Mouse (Mus musculus): ENCODE measurements around the gene Pla2g4d. TPM values are rescaled to one million over a fixed set of nuclear protein-coding genes. Genes with fewer than 3 reads are reported as not detected.

The Pla2g4d gene
- total and polyA plus RNA-seq, 3 experiments: not detected

DNA sequence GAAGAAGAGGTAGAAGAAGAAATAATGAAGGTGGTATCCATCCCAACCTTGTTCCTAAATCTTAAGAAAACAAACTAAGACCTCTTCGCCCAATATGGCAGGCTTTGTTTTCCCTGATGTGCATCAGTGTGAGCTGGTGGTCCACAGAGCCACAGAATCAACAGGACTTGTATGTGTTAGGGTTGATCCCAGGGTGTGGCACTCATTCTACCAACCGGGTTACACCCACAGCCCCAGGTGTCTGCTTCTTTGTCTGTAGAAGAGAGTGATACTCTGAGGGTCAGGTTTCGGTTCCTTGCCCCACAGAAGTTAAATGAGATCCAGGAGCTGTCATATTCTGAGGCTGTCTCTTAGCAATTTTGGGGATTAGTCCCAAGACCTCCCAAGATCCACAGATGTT, 27.7 kb downstream of the Pla2g4d start:
- H3K27ac ChIP-seq (ENCODE audit: control insufficient read depth, low read depth, low read length): no peak overlapping the region
- no peak for DNase-seq (ENCODE audit: low read depth, low spot score)
- H3K36me3 ChIP-seq (ENCODE audit: control insufficient read depth in 1 of 2, insufficient read depth in 2 of 2, low read length in 2 of 2): no peaks in the 10 kb centered on the region

GRCm38 (mm10) chr2:120256259-120256658, 32.7 kb downstream of the Pla2g4d start:
- no peaks in the 10 kb centered on the region for H3K9me3 ChIP-seq (replicated peaks; ENCODE audit: insufficient read depth, low read length)
- no peaks in the 10 kb centered on the region for H3K36me3 ChIP-seq (ENCODE audit: control insufficient read depth in 1 of 2, insufficient read depth in 2 of 2, low read length in 2 of 2)
- peaks cover 0 to 3% of the 10 kb centered on the region in 2 experiments; a peak in 3 of 4 replicates for H3K27me3 ChIP-seq (ENCODE audit: control insufficient read depth in 1 of 2, insufficient read depth in 2 of 2, low read length in 2 of 2)
- no peak overlapping the region for H3K27ac ChIP-seq (ENCODE audit: control insufficient read depth, low read depth, low read length)
- no peaks in the 10 kb centered on the region for H3K4me1 ChIP-seq (ENCODE audit: control insufficient read depth in 1 of 2, insufficient read depth in 2 of 2, low read length in 2 of 2)
- DNase-seq (ENCODE audit: low read depth, low spot score): no peak
- H3K4me3 ChIP-seq (ENCODE audit: control insufficient read depth in 1 of 2, insufficient read depth in 1 of 2, low read depth in 2 of 2, low read length in 2 of 2): no peak overlapping the region
- H3K9ac ChIP-seq (ENCODE audit: control insufficient read depth, low read depth, low read length, poor library complexity, severe bottlenecking): no peak overlapping the region
- H3K79me2 ChIP-seq (ENCODE audit: control insufficient read depth, insufficient read depth, low read length, poor library complexity): no peaks in the 10 kb centered on the region
- TF ChIP-seq MXI1 (IDR thresholded peaks at IDR 0.05; ENCODE audit: low read depth, low read length) (no peak), NELFE (IDR thresholded peaks at IDR 0.05; ENCODE audit: low read depth, low read length) (no peak), JUND (IDR thresholded peaks at IDR 0.05; ENCODE audit: low read depth, low read length) (no peak), UBTF (IDR thresholded peaks at IDR 0.05; ENCODE audit: borderline replicate concordance, insufficient read depth, low read depth, low read length) (no peak), NRF1 (IDR thresholded peaks at IDR 0.05; ENCODE audit: insufficient read depth, low read depth, low read length, poor library complexity, severe bottlenecking) (no peak), POLR2A (IDR thresholded peaks at IDR 0.05; ENCODE audit: control insufficient read depth in 1 of 2, insufficient read depth in 1 of 2, low read depth in 1 of 2, low read length in 2 of 2, poor library complexity in 1 of 2) (no peak), CHD2 (IDR thresholded peaks at IDR 0.05; ENCODE audit: low read length) (no peak), EP300 (IDR thresholded peaks at IDR 0.05; ENCODE audit: low read depth in 1 of 2, low read length in 2 of 2) (no peak), RCOR1 (IDR thresholded peaks at IDR 0.05; ENCODE audit: low read depth, low read length) (no peak), SIN3A (IDR thresholded peaks at IDR 0.05; ENCODE audit: low read length) (no peak), ZKSCAN1 (IDR thresholded peaks at IDR 0.05; ENCODE audit: low read depth, low read length) (no peak), POLR2AphosphoS2 (IDR thresholded peaks at IDR 0.05; ENCODE audit: low read length) (no peak), USF2 (IDR thresholded peaks at IDR 0.05; ENCODE audit: borderline replicate concordance in 1 of 2, insufficient read depth in 1 of 2, low read depth in 1 of 2, low read length in 2 of 2) (no peak), HCFC1 (IDR thresholded peaks at IDR 0.05; ENCODE audit: low read depth, low read length) (no peak), MYC (IDR thresholded peaks at IDR 0.05; ENCODE audit: low read depth, low read length) (no peak), TAL1 (IDR thresholded peaks at IDR 0.05; ENCODE audit: low read length) (no peak), MEF2A (IDR thresholded peaks at IDR 0.05; ENCODE audit: extremely low read depth, insufficient replicate concordance, low read depth, low read length, poor library complexity, severe bottlenecking) (no peak), USF1 (IDR thresholded peaks at IDR 0.05; ENCODE audit: low read depth, low read length) (no peak), CTCF (IDR thresholded peaks at IDR 0.05 in 2 of 3, conservative IDR thresholded peaks at IDR 0.05 in 1 of 3; ENCODE audit: control insufficient read depth in 1 of 3, insufficient read depth in 1 of 3, low read depth in 2 of 3, low read length in 3 of 3, poor library complexity in 1 of 3, severe bottlenecking in 1 of 3) (no peak), MAFK (IDR thresholded peaks at IDR 0.05; ENCODE audit: borderline replicate concordance, low read depth, low read length) (no peak)

More for the DNA sequence above, 27.7 kb downstream of the Pla2g4d start:
- Histone ChIP-seq H3K27me3 (ENCODE audit: control insufficient read depth in 1 of 2, insufficient read depth in 2 of 2, low read length in 2 of 2) (peaks cover 3 to 4% of the 10 kb centered on the region in 2 experiments; a peak in 3 of 4 replicates), H3K9me3 (replicated peaks; ENCODE audit: insufficient read depth, low read length) (no peaks in the 10 kb centered on the region), H3K4me3 (ENCODE audit: control insufficient read depth in 1 of 2, insufficient read depth in 1 of 2, low read depth in 2 of 2, low read length in 2 of 2) (no peak overlapping the region), H3K9ac (ENCODE audit: control insufficient read depth, low read depth, low read length, poor library complexity, severe bottlenecking) (no peak overlapping the region), H3K4me1 (ENCODE audit: control insufficient read depth in 1 of 2, insufficient read depth in 2 of 2, low read length in 2 of 2) (no peaks in the 10 kb centered on the region), H3K79me2 (ENCODE audit: control insufficient read depth, insufficient read depth, low read length, poor library complexity) (no peaks in the 10 kb centered on the region)
- TF ChIP-seq USF2 (IDR thresholded peaks at IDR 0.05; ENCODE audit: borderline replicate concordance in 1 of 2, insufficient read depth in 1 of 2, low read depth in 1 of 2, low read length in 2 of 2) (no peak), JUND (IDR thresholded peaks at IDR 0.05; ENCODE audit: low read depth, low read length) (no peak), TBP (IDR thresholded peaks at IDR 0.05; ENCODE audit: low read depth, low read length) (no peak), MEF2A (IDR thresholded peaks at IDR 0.05; ENCODE audit: extremely low read depth, insufficient replicate concordance, low read depth, low read length, poor library complexity, severe bottlenecking) (no peak), MAX (IDR thresholded peaks at IDR 0.05; ENCODE audit: low read length) (no peak), POLR2AphosphoS2 (IDR thresholded peaks at IDR 0.05; ENCODE audit: low read length) (no peak)
